9 mouse cellular contexts compared by ENCODE assay signal in the genomic region with DNA sequence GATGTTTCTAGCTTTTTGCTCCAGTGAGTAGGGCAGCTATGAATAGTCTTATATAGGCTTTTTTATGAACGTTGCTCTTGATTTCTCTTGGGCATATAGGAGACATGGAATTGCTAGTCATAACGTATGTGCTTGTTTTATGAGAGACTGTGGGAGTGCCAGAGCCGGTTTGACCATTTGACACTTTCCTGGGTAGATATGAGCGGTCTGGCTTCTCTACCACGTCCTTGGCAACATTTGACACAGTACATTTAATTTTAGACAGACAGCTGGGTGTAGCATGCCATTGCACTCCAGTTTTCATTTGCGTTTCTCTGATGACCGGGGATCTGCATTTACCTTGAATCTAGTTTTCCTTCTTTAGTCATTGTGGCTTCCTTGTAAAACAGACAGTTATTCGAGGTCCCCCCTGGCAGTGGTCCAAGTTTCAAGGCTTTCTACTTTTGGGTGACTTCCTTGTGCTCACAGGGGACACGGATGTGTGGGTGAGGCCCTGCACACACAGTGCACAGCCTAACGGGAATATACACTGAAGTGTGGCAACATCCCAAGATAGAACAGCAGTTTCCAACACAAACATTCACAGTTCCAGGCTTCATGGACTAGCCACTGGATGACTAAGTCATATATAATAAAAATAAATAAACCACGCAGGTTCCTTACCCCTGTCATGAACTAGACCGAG.
A peak's percentile ranks its signal among the peaks of the same experiment; 100 is the strongest.
DNase-seq lines count a peak whose midpoint lies in the region; ATAC-seq and TF ChIP-seq lines count a peak whose summit lies in the region.
"Had no signal": no experiment of that assay in that cellular context is flagged by ENCODE, and none has a peak within 500 bp of the region (broad histone marks: within the 10 kb centered on the region; RNA-seq: fewer than 3 reads in every experiment).

No protein-coding gene starts in this region.

- no peak overlapping the region for H3K4me2 ChIP-seq in limb, embryonic 14.5 days (replicated peaks; ENCODE audit: low read depth, low read length, severe bottlenecking)

- peaks cover 6% of the 10 kb centered on the region; the same call in 1 of the 2 replicates for H3K4me1 ChIP-seq in limb, embryonic 14.5 days (ENCODE audit: control insufficient read depth, insufficient read depth, low read length)

- no peaks in the 10 kb centered on the region for H3K36me3 ChIP-seq in limb, embryonic 14.5 days (ENCODE audit: control insufficient read depth, insufficient read depth, low read length)

- TF ChIP-seq POLR2A in limb, embryonic 14.5 days (IDR thresholded peaks at IDR 0.05; ENCODE audit: borderline replicate concordance, extremely low read depth, insufficient read depth, insufficient read length), result no peak

- 55% methylated on average over 12 of the region's 12 CpGs for WGBS in limb, embryonic 14.5 days

- no peak overlapping the region for H3K9ac ChIP-seq in limb, embryonic 14.5 days (ENCODE audit: low read depth, low read length, severe bottlenecking)

- no peak overlapping the region for H3K27ac ChIP-seq in limb, embryonic 14.5 days (replicated peaks; ENCODE audit: low read depth, low read length)

- no peak overlapping the region for H3K4me3 ChIP-seq in limb, embryonic 14.5 days (replicated peaks; ENCODE audit: low read length)

- no peaks in the 10 kb centered on the region for H3K27me3 ChIP-seq in limb, embryonic 14.5 days (ENCODE audit: control insufficient read depth, insufficient read depth, low read length)

- peak; percentile 53; the same call in 1 of the 2 replicates for ATAC-seq in limb, embryonic 14.5 days (ENCODE audit: low FRiP score, low read depth)

- no peaks in the 10 kb centered on the region for H3K9me3 ChIP-seq in limb, embryonic 14.5 days (ENCODE audit: control insufficient read depth, low read length)

- peak; percentile 48 for DNase-seq in layer of hippocampus, adult 9-11 months
- DNase-seq in layer of hippocampus, adult 8-10 months (ENCODE audit: low spot score in 2 of 2), result no peak
- peak; percentile 47 for DNase-seq in CD4-positive helper T cell, adult 2 months (ENCODE audit: low read depth, low spot score)
- peak; percentile 23 for DNase-seq in adrenal gland, adult 8-10 months
- DNase-seq in limb, embryonic 14.5 days (ENCODE audit: low spot score), result no peak
- no peak for DNase-seq in ovary, postnatal 14 days (ENCODE audit: low spot score)
- no peak for DNase-seq in urinary bladder, postnatal 10 days (ENCODE audit: low spot score)
- DNase-seq in right cerebral cortex, adult 18-20 months, result no peak
- DNase-seq: lung, postnatal 14 days had no signal

Comparison
In these comparisons a context has a peak if more than half of its experiments do, and no peak if none do; other contexts are left out.
1. DNase-seq: peak in layer of hippocampus, adult 9-11 months (single experiment), CD4-positive helper T cell, adult 2 months (single experiment) and adrenal gland, adult 8-10 months (single experiment); none in layer of hippocampus, adult 8-10 months (0 of 2), limb, embryonic 14.5 days (single experiment), ovary, postnatal 14 days (single experiment), urinary bladder, postnatal 10 days (single experiment) and right cerebral cortex, adult 18-20 months (single experiment).